ENCODE assay signal across 21 mouse cellular contexts in genomic region chr2:3707236-3707635, GRCm38 (mm10).
A peak's percentile ranks its signal among the peaks of the same experiment; 100 is the strongest.
DNase-seq lines count a peak whose midpoint lies in the region; ATAC-seq and TF ChIP-seq lines count a peak whose summit lies in the region.
"Had no signal": no experiment of that assay in that cellular context is flagged by ENCODE, and none has a peak within 500 bp of the region (broad histone marks: within the 10 kb centered on the region; RNA-seq: fewer than 3 reads in every experiment).

No protein-coding gene starts in this region.

- H3K27me3 ChIP-seq in forebrain, postnatal 0 days (ENCODE audit: insufficient read depth, low read length): no peaks in the 10 kb centered on the region
- H3K27me3 ChIP-seq: embryonic facial prominence, embryonic 12.5 days; embryonic facial prominence, embryonic 15.5 days; hindbrain, embryonic 12.5 days; hindbrain, embryonic 15.5 days had no signal

- H3K4me1 ChIP-seq in forebrain, postnatal 0 days (ENCODE audit: insufficient read depth): no peaks in the 10 kb centered on the region
- H3K4me1 ChIP-seq: embryonic facial prominence, embryonic 12.5 days; embryonic facial prominence, embryonic 15.5 days; heart, embryonic 10.5 days; hindbrain, embryonic 12.5 days; hindbrain, embryonic 15.5 days had no signal

- no peak overlapping the region for H3K4me3 ChIP-seq in forebrain, postnatal 0 days (ENCODE audit: low read depth, low read length)
- H3K4me3 ChIP-seq: embryonic facial prominence, embryonic 12.5 days; embryonic facial prominence, embryonic 15.5 days; heart, adult 2 months; heart, embryonic 10.5 days; hindbrain, embryonic 12.5 days; hindbrain, embryonic 15.5 days had no signal

- no peak for ATAC-seq in forebrain, postnatal 0 days
- ATAC-seq: forebrain, embryonic 14.5 days; intestine, embryonic 16.5 days had no signal

- no peak overlapping the region for H3K27ac ChIP-seq in forebrain, postnatal 0 days (ENCODE audit: low read depth, low read length)
- H3K27ac ChIP-seq: embryonic facial prominence, embryonic 12.5 days; embryonic facial prominence, embryonic 15.5 days; heart, adult 2 months; heart, embryonic 10.5 days; hindbrain, embryonic 12.5 days; hindbrain, embryonic 15.5 days had no signal

- WGBS in forebrain, postnatal 0 days: 87% methylated on average over 1 of the region's 1 CpGs

- H3K36me3 ChIP-seq in forebrain, postnatal 0 days (ENCODE audit: insufficient read depth): no peaks in the 10 kb centered on the region
- H3K36me3 ChIP-seq: embryonic facial prominence, embryonic 12.5 days; embryonic facial prominence, embryonic 15.5 days; heart, embryonic 10.5 days; hindbrain, embryonic 12.5 days; hindbrain, embryonic 15.5 days had no signal

- intact Hi-C loops in left cerebral cortex, postnatal 4 days (cut with DNase I): no loop called here

- no peaks in the 10 kb centered on the region for H3K9me3 ChIP-seq in forebrain, postnatal 0 days (ENCODE audit: low read length)
- H3K9me3 ChIP-seq: embryonic facial prominence, embryonic 12.5 days; embryonic facial prominence, embryonic 15.5 days; heart, embryonic 10.5 days; hindbrain, embryonic 12.5 days; hindbrain, embryonic 15.5 days had no signal

- TF ChIP-seq CTCF in forebrain, postnatal 0 days (IDR thresholded peaks at IDR 0.05; ENCODE audit: low read depth): no peak

- peak; percentile 52 for DNase-seq in CD4-positive, CD25-positive, alpha-beta regulatory T cell, adult 2 months (ENCODE audit: low read depth, low spot score)
- peak; percentile 66 for DNase-seq in induced T-regulatory cell, adult 2 months (ENCODE audit: low read depth)
- peak; percentile 35 for DNase-seq in naive thymus-derived CD4-positive, alpha-beta T cell, adult 2 months (ENCODE audit: low read depth)
- no peak for DNase-seq in right cerebral cortex, postnatal 36 days (ENCODE audit: low spot score in 2 of 2)
- no peak for DNase-seq in left cerebral cortex, postnatal 4 days
- DNase-seq in forebrain, postnatal 0 days: no peak
- DNase-seq: adrenal gland, adult 2 months; adrenal gland, postnatal 14 days; cerebellum, adult 11 months; cerebellum, adult 2 months; cerebellum, adult 9-11 months; cerebellum, postnatal 25 days; gastrocnemius, postnatal 14 days; heart, adult 2 months had no signal

- no peak overlapping the region for H3K4me2 ChIP-seq in forebrain, postnatal 0 days (ENCODE audit: low read depth)
- H3K4me2 ChIP-seq: embryonic facial prominence, embryonic 12.5 days; embryonic facial prominence, embryonic 15.5 days; hindbrain, embryonic 12.5 days; hindbrain, embryonic 15.5 days had no signal

- H3K9ac ChIP-seq in forebrain, postnatal 0 days: no peak overlapping the region
- H3K9ac ChIP-seq: embryonic facial prominence, embryonic 12.5 days; embryonic facial prominence, embryonic 15.5 days; hindbrain, embryonic 12.5 days; hindbrain, embryonic 15.5 days had no signal

Comparison
In these comparisons a context has a peak if more than half of its experiments do, and no peak if none do; other contexts are left out.
1. DNase-seq: peak in CD4-positive, CD25-positive, alpha-beta regulatory T cell, adult 2 months (single experiment), induced T-regulatory cell, adult 2 months (single experiment) and naive thymus-derived CD4-positive, alpha-beta T cell, adult 2 months (single experiment); none in right cerebral cortex, postnatal 36 days (0 of 2), left cerebral cortex, postnatal 4 days (single experiment) and forebrain, postnatal 0 days (single experiment).